Mouse (Mus musculus) spleen, postnatal 36 days (tissue): Measurements from ENCODE around the gene Rbbp8nl.

Experiments
- DNase-seq, 2 experiments: peaks; one replicate each; pipeline ENCODE4 v3.0.0; 2022; ENCODE audit warnings: low spot score in 2 of 2, mixed read lengths in 1 of 2

Rbbp8nl gene

DNA sequence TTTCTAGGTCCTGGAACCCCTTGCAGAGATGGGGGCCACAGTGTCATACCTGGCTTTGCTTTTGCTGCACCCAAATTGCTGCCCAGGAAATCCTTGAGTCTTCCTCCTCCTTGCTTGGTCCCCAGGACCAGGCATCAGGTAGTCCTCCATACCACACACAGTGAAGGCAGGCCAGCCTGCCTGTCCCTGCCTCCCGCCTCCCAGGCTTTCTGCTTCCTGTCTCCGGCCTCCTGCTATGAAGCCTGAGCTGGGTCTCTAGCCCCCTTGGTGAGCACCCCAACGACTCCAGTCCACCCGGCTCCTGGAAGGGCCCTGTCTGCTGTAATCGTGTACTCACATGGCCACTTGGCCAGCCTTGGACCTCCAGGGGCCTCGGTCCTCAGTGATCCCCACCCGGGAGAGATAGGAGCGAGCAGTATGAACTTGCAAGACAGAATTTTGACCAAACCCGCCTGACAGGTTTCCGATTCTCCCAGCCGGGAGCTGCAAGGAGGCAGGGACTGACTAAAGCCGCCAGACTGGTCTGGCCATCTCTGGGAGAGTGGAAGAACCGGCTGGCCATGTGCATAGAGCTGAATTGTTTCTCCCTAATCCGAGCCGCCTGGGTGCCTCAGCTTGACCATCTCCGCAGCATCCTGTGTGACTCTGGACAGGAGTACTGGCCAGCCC, at the start of gene Rbbp8nl:
Rbbp8nl (minus strand) TSS at position 440 of the 669 bp plus-strand sequence.
- no peak for DNase-seq

DNA sequence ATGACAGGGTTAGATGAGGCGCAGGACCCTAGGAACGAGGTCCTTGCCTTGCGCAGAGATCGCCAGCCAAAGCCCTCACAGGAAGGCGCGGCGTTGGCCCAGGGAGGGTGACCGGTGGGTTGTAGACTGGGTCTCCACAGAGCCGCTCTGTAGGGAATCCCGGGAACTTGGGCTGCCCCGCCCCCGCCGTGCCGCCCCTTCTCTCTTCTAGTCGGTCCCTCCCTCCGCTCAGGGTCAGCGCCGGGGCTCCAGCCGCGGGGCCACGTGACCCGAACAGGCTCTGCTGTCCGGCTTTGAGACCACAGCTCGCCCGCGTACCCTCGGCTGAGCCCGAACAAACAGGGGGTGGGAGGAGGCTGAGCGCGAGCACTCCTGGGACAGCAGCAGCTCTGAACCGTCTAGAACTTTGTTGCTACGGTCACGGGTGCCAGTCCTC, 44.9 kb upstream of the Rbbp8nl start, which contains the start of gene Gata5:
Gata5 (minus strand) TSS at position 149 of the 436 bp plus-strand sequence.
- no peak for DNase-seq

DNA sequence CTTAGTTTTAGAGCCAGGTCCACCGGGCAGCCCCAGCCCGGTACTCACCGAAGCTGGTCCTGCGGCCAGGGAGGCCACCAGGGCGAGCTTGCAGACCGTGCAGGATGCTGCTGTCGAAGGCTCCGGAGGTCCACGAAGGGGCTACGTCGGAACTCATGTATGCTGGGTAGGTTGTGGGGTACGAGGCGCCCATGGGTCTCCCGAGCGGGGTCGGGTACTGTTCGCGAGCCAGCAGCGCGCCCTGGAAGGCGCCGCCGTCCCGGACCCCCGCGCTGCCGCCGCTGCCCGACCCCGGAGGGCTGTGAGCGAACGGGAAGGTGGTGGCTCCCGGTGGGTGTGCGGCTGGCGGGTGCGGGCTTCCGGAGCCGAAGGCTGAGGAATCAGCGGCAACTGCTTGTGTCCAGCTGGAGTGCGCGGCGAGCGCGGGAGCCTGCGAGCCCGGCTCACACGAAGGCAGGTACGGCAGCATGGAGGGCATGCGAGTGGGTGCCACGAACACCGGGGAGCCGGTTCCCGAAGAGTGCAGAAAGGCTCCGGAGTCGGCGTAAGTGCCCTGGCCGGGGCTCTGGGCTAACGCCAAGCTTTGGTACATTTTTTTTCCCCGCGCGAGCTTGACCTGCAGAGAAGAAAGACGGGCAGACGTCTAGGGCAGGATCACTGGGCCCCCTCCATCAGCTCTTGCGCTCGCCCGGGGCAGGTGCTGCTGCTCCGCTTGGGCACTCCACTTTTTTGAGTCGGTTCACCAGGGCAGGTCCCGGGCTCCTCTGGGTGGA, 44.3 kb upstream of the Rbbp8nl start:
- DNase-seq = no peak

DNA sequence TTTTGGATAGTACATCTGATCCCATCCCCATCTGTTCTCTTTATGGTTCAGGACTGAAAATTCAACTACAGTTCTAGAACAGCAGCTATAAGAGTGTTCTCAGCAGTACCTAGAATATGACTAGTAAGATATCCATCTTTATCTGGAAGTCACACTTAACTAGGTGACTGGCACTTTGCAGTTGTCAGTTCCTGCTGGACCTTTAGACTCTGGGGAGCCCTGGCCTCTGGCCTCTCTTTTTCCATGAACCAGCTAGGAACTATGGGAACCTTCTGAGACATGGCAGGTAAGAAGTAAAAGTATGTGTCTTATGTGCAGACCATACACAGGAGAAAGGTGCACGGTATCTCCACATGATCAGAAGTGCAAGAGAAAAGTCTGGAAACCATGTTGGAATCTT, 39.8 kb upstream of the Rbbp8nl start:
- no peak for DNase-seq

- no peak for DNase-seq
Observed at GRCm38 (mm10) chr2:180322674-180323355, 33.1 kb upstream of the Rbbp8nl start.

DNA sequence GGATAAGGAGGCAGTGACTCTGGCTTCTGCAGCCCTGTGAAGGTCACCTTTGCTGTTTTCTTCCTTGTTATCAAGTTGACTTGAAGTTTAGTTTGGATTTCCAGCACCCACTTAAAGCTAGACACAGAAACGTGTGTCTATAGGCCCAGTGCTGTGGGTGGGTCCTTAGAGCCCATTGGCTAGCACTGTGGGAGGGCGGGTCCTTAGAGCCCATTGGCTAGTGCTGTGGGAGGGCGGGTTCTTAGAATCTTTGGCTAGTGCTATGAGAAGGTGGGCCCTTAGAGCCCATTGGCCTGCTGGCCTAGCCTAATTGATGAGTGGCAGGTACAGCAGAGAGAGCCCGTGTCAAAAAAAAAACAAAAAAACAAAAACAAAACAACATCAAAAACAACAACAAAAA, 30.5 kb upstream of the Rbbp8nl start:
- DNase-seq = no peak

GRCm38 (mm10) chr2:180317591-180317990, 27.9 kb upstream of the Rbbp8nl start:
- no peak for DNase-seq

GRCm38 (mm10) chr2:180314292-180314691, 24.6 kb upstream of the Rbbp8nl start:
- no peak for DNase-seq

- DNase-seq = no peak
Observed at GRCm38 (mm10) chr2:180311147-180311546, 21.5 kb upstream of the Rbbp8nl start.

- no peak for DNase-seq
Observed at GRCm38 (mm10) chr2:180307680-180308079, 18.0 kb upstream of the Rbbp8nl start.

DNA sequence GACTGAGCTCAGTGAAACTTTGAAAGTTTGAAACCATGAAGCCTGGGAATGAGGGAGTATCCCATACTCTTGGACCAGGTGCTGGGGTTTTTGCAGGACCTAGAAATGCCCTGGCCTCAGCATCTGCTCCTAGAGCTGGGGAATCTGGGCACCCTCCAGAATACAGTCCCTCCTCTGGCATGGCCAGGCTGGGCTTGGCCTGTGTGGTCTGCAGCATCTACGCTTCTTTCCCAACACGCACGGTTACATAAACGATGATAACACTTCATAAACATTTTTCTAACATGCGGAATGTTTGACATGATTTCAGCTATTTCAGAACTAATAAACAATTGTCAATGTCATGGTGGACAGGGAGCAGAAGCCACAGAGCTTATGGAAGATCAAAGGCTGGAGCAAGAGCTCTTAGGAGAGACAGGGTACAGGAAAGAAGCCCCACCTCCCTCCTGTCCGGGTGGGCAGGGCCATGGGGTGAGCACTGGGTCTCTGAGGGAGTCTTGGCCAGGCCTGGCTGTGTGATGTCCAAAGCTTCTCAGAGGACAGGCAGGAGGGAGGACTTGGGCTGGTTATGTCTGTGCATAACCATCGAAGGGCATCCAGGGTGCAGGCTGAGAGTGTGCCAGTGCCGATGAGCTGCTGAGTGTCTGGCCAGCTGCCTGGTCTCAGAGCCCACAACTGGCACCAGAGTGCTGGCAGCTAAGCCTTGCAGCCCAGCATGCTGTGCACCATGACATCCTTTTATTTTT, 16.9 kb upstream of the Rbbp8nl start:
- no peak for DNase-seq

- no peak for DNase-seq
Observed at GRCm38 (mm10) chr2:180306009-180306408, 16.3 kb upstream of the Rbbp8nl start.

DNA sequence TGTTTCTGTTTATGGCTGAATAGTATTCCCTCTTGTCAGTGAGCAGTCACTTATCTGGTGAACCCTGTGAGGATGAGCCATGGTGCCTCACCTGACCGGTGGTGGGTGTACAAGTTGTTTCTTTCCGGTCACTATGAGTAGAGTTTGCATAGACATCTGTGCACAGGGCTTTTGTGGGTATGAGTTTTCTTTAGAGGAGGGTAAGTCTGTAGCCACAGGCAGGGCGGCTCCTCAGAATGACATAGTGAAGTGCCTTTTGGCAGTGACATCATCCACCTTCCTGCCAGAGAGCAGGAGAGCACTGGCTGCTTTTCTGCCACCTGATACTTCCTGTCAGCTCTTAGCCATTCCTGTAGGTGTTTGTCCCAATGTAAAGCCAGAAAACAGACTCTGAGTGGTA, 15.8 kb upstream of the Rbbp8nl start:
- DNase-seq = no peak

- no peak for DNase-seq
Observed at GRCm38 (mm10) chr2:180304554-180304953, 14.9 kb upstream of the Rbbp8nl start.

DNA sequence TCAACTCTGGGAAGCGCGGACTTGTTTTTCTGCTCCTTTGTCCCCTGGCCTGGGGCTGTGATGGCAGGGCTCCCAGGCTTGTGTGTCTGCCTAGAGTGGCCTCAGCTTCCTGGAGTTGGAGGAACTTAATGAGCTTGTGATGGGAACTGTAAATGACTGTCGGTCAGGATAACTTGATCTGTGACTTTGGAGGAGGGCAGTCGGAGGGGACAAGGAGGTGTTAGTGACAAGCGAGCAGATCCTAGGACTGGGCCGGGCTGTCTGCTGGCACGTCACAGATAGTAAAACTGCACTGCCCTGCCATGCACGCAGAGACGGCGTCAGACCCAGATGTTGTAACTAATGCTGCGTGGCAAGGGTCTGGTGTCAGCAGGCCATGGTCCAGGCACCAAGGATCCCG, 13.8 kb upstream of the Rbbp8nl start:
- DNase-seq = no peak

- no peak for DNase-seq
Observed at GRCm38 (mm10) chr2:180302201-180302600, 12.5 kb upstream of the Rbbp8nl start.

- no peak for DNase-seq
Observed at GRCm38 (mm10) chr2:180300771-180301170, 11.1 kb upstream of the Rbbp8nl start.

GRCm38 (mm10) chr2:180300252-180300651, 10.6 kb upstream of the Rbbp8nl start:
- no peak for DNase-seq

GRCm38 (mm10) chr2:180292906-180293305, 3.2 kb upstream of the Rbbp8nl start:
- no peak for DNase-seq

GRCm38 (mm10) chr2:180292026-180292425, 2.3 kb upstream of the Rbbp8nl start:
- no peak for DNase-seq

DNA sequence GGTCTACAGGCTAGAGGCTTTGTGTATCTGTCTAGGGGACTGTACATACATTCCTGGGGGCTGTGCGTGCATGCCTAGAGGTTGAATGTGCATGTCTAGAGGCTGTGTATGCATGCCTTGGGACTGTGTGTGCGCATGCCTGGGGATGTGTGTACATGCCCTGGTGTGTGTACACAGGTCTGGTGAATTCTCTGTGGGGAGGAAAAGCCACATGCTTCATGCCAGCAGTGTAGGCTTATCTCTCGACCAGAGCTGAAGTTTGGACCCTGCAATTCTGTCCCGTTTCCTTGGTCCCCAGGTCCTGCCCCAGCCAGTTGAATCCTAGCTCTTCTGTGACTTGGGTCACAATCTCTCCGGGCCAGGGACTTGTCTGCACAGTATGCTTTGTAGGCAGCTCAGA, 1.9 kb upstream of the Rbbp8nl start:
- DNase-seq = no peak

DNA sequence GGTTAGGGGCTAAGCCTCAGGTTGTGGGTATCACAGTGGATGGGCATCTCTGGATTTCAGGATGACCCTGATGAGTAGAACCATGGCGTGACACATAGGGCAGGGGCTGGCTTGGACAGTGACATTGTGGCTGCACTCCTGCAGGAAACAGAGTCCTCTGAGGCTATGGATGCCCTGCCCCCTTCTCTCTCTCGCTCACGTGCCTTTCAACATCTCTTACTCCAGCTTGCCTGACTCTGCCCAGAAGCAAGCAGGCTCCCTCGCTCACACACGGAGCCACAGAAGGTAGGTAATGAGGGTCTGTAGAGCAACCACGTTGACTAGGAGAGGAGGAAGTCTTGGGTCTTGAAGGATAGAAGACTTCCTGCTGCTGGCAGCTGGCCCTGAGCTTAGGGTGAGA, 824 bp upstream of the Rbbp8nl start:
- DNase-seq = no peak
